Mouse (Mus musculus) MEL (cell line): ENCODE measurements around the gene Gm49378. TPM values are rescaled to one million over a fixed set of nuclear protein-coding genes. Genes with fewer than 3 reads are reported as not detected.
A peak's percentile ranks its signal among the peaks of the same experiment; 100 is the strongest.

ENCODE experiments used
- DNase-seq: peaks from one replicate; pipeline ENCODE4 v3.0.0; 2011; ENCODE audit warnings: low read depth, low spot score
- H3K27ac ChIP-seq: 2 replicates; pipeline ENCODE4 v1.5.1; 2012; ENCODE audit warnings: low read depth, mild to moderate bottlenecking, control low read depth, low read length, moderate library complexity; ENCODE audit not compliant: control insufficient read depth
- H3K27me3 ChIP-seq, 2 experiments: fragments of 150-350 bp in 1 of 2; sonication (generic) in 1 of 2; 2 replicates each; pipeline ENCODE4 v1.6.1; 2012; ENCODE audit warnings: low read length in 2 of 2, mild to moderate bottlenecking in 2 of 2, improper control_type of control experiment in 1 of 2, moderate library complexity in 1 of 2; ENCODE audit not compliant: insufficient read depth in 2 of 2, control insufficient read depth in 1 of 2
- H3K36me3 ChIP-seq, 2 experiments: 2 replicates each; pipeline ENCODE4 v1.6.1; 2012 to 2014; ENCODE audit warnings: low read length in 2 of 2, improper control_type of control experiment in 1 of 2, inconsistent platforms in 1 of 2, mild to moderate bottlenecking in 1 of 2; ENCODE audit not compliant: insufficient read depth in 2 of 2, control insufficient read depth in 1 of 2
- H3K4me1 ChIP-seq, 2 experiments: fragments of 150-350 bp in 1 of 2; sonication (generic) in 1 of 2; 2 replicates each; pipeline ENCODE4 v1.6.1; 2012; ENCODE audit warnings: low read length in 2 of 2, improper control_type of control experiment in 1 of 2, mild to moderate bottlenecking in 1 of 2; ENCODE audit not compliant: insufficient read depth in 2 of 2, control insufficient read depth in 1 of 2
- H3K4me3 ChIP-seq, 2 experiments: fragments of 150-350 bp in 1 of 2; sonication (generic) in 1 of 2; 2 replicates each; pipeline ENCODE4 v1.5.1; 2012; ENCODE audit warnings: low read depth in 2 of 2, low read length in 2 of 2, mild to moderate bottlenecking in 2 of 2, moderate library complexity in 2 of 2, control low read depth in 1 of 2, improper control_type of control experiment in 1 of 2; ENCODE audit not compliant: control insufficient read depth in 1 of 2, insufficient read depth in 1 of 2
- H3K79me2 ChIP-seq: 2 replicates; pipeline ENCODE4 v1.6.1; 2012; ENCODE audit warnings: mild to moderate bottlenecking, low read length, moderate library complexity; ENCODE audit not compliant: control insufficient read depth, poor library complexity, insufficient read depth
- H3K9ac ChIP-seq: 2 replicates; pipeline ENCODE4 v1.6.1; 2012; ENCODE audit warnings: low read depth, mild to moderate bottlenecking, control low read depth, low read length, moderate library complexity; ENCODE audit not compliant: control insufficient read depth, poor library complexity, severe bottlenecking
- H3K9me3 ChIP-seq: fragments of 150-350 bp; sonication (generic); replicated peaks from 2 replicates; pipeline ENCODE4 v1.6.1; 2012; ENCODE audit warnings: mild to moderate bottlenecking, low read length, improper control_type of control experiment, moderate library complexity; ENCODE audit not compliant: insufficient read depth
- CHD1 ChIP-seq: IDR thresholded peaks from 2 replicates; pipeline ENCODE4 v1.6.1; 2012; ENCODE audit warnings: low read depth, mild to moderate bottlenecking, inconsistent platforms, low read length, improper control_type of control experiment
- CHD2 ChIP-seq: IDR thresholded peaks from 2 replicates; pipeline ENCODE4 v1.6.1; 2011; ENCODE audit warnings: low read length, improper control_type of control experiment
- CTCF ChIP-seq, 3 experiments: IDR thresholded peaks in 2 of 3; conservative IDR thresholded peaks in 1 of 3; 2 replicates each; pipeline ENCODE4 v1.5.1; 2011 to 2012; ENCODE audit warnings: low read length in 3 of 3, low read depth in 2 of 3, mild to moderate bottlenecking in 2 of 3, improper control_type of control experiment in 1 of 3, inconsistent platforms in 1 of 3, mixed read lengths in 1 of 3, moderate library complexity in 1 of 3; ENCODE audit not compliant: control insufficient read depth in 1 of 3, insufficient read depth in 1 of 3, poor library complexity in 1 of 3, severe bottlenecking in 1 of 3
- E2F4 ChIP-seq: IDR thresholded peaks from 2 replicates; pipeline ENCODE4 v1.6.1; 2011; ENCODE audit warnings: low read depth, low read length, improper control_type of control experiment, borderline replicate concordance
- ELF1 ChIP-seq: IDR thresholded peaks from 2 replicates; pipeline ENCODE4 v1.6.1; 2014; ENCODE audit warnings: low read depth, mild to moderate bottlenecking, inconsistent platforms, low read length, improper control_type of control experiment, moderate library complexity
- EP300 ChIP-seq, 2 experiments: IDR thresholded peaks; 2 replicates each; pipeline ENCODE4 v1.6.1; 2011; ENCODE audit warnings: improper control_type of control experiment in 2 of 2, low read length in 2 of 2, low read depth in 1 of 2, mild to moderate bottlenecking in 1 of 2
- ETS1 ChIP-seq: IDR thresholded peaks from 2 replicates; pipeline ENCODE4 v1.6.1; 2012; ENCODE audit warnings: low read depth, mild to moderate bottlenecking, inconsistent platforms, low read length, improper control_type of control experiment, moderate library complexity
- GABPA ChIP-seq: IDR thresholded peaks from 2 replicates; pipeline ENCODE4 v1.6.1; 2012; ENCODE audit warnings: low read depth, mild to moderate bottlenecking, inconsistent platforms, low read length, improper control_type of control experiment, moderate library complexity
- GATA1 ChIP-seq: IDR thresholded peaks from 2 replicates; pipeline ENCODE4 v1.6.1; 2011; ENCODE audit warnings: low read depth, low read length, improper control_type of control experiment
- HCFC1 ChIP-seq: IDR thresholded peaks from 2 replicates; pipeline ENCODE4 v1.6.1; 2012; ENCODE audit warnings: low read depth, mild to moderate bottlenecking, inconsistent platforms, low read length, improper control_type of control experiment, moderate library complexity
- KAT2A ChIP-seq: conservative IDR thresholded peaks from 2 replicates; pipeline ENCODE4 v1.6.1; 2012; ENCODE audit warnings: low read depth, low read length, improper control_type of control experiment, inconsistent platforms
- MAFK ChIP-seq: IDR thresholded peaks from 2 replicates; pipeline ENCODE4 v1.6.1; 2011; ENCODE audit warnings: low read depth, mild to moderate bottlenecking, low read length, improper control_type of control experiment, borderline replicate concordance
- MAX ChIP-seq: IDR thresholded peaks from 2 replicates; pipeline ENCODE4 v1.6.1; 2011; ENCODE audit warnings: low read length, improper control_type of control experiment
- MAZ ChIP-seq: IDR thresholded peaks from 2 replicates; pipeline ENCODE4 v1.6.1; 2012; ENCODE audit warnings: low read depth, mild to moderate bottlenecking, inconsistent platforms, low read length, improper control_type of control experiment
- MYB ChIP-seq: IDR thresholded peaks from 2 replicates; pipeline ENCODE4 v1.6.1; 2011; ENCODE audit warnings: mild to moderate bottlenecking, low read depth, low read length, improper control_type of control experiment
- MYC ChIP-seq: IDR thresholded peaks from 2 replicates; pipeline ENCODE4 v1.6.1; 2011; ENCODE audit warnings: low read depth, mild to moderate bottlenecking, low read length, improper control_type of control experiment, moderate library complexity
- NELFE ChIP-seq: IDR thresholded peaks from 2 replicates; pipeline ENCODE4 v1.6.1; 2011; ENCODE audit warnings: low read depth, low read length, improper control_type of control experiment
- NRF1 ChIP-seq: IDR thresholded peaks from 2 replicates; pipeline ENCODE4 v1.6.1; 2014; ENCODE audit warnings: low read depth, mild to moderate bottlenecking, inconsistent platforms, low read length, improper control_type of control experiment, moderate library complexity; ENCODE audit not compliant: poor library complexity, insufficient read depth, severe bottlenecking
- POLR2A ChIP-seq, 2 experiments: IDR thresholded peaks; 2 replicates each; pipeline ENCODE4 v1.6.1; 2011 to 2012; ENCODE audit warnings: low read length in 2 of 2, mild to moderate bottlenecking in 2 of 2, control low read depth in 1 of 2, improper control_type of control experiment in 1 of 2, low read depth in 1 of 2, moderate library complexity in 1 of 2; ENCODE audit not compliant: control insufficient read depth in 1 of 2, insufficient read depth in 1 of 2, poor library complexity in 1 of 2
- POLR2AphosphoS2 ChIP-seq: IDR thresholded peaks from 2 replicates; pipeline ENCODE4 v1.6.1; 2011; ENCODE audit warnings: low read length, improper control_type of control experiment
- RAD21 ChIP-seq: IDR thresholded peaks from 2 replicates; pipeline ENCODE4 v1.6.1; 2011; ENCODE audit warnings: mild to moderate bottlenecking, low read depth, low read length, improper control_type of control experiment
- RCOR1 ChIP-seq: IDR thresholded peaks from 2 replicates; pipeline ENCODE4 v1.6.1; 2012; ENCODE audit warnings: low read depth, mild to moderate bottlenecking, inconsistent platforms, low read length, improper control_type of control experiment
- SIN3A ChIP-seq: IDR thresholded peaks from 2 replicates; pipeline ENCODE4 v1.6.1; 2012; ENCODE audit warnings: low read length, improper control_type of control experiment, inconsistent platforms
- SMC3 ChIP-seq: IDR thresholded peaks from 2 replicates; pipeline ENCODE4 v1.6.1; 2011; ENCODE audit warnings: low read depth, low read length, improper control_type of control experiment
- TAL1 ChIP-seq: IDR thresholded peaks from 2 replicates; pipeline ENCODE4 v1.6.1; 2012; ENCODE audit warnings: mild to moderate bottlenecking, inconsistent platforms, low read length, moderate library complexity, mixed read lengths
- TBP ChIP-seq: IDR thresholded peaks from 2 replicates; pipeline ENCODE4 v1.8.0; 2011; ENCODE audit warnings: low read depth, low read length, improper control_type of control experiment
- TCF12 ChIP-seq: IDR thresholded peaks from 2 replicates; pipeline ENCODE4 v1.6.1; 2014; ENCODE audit warnings: low read depth, mild to moderate bottlenecking, inconsistent platforms, low read length, improper control_type of control experiment, moderate library complexity
- UBTF ChIP-seq: IDR thresholded peaks from 2 replicates; pipeline ENCODE4 v1.6.1; 2012; ENCODE audit warnings: low read depth, mild to moderate bottlenecking, inconsistent platforms, low read length, improper control_type of control experiment, moderate library complexity, borderline replicate concordance; ENCODE audit not compliant: insufficient read depth
- USF1 ChIP-seq: IDR thresholded peaks from 2 replicates; pipeline ENCODE4 v1.6.1; 2014; ENCODE audit warnings: low read depth, mild to moderate bottlenecking, inconsistent platforms, low read length, improper control_type of control experiment, moderate library complexity
- USF2 ChIP-seq, 2 experiments: IDR thresholded peaks; 2 replicates each; pipeline ENCODE4 v1.6.1; 2011 to 2012; ENCODE audit warnings: improper control_type of control experiment in 2 of 2, low read length in 2 of 2, borderline replicate concordance in 1 of 2, inconsistent platforms in 1 of 2, low read depth in 1 of 2, mild to moderate bottlenecking in 1 of 2; ENCODE audit not compliant: insufficient read depth in 1 of 2
- ZC3H11A ChIP-seq: IDR thresholded peaks from 2 replicates; pipeline ENCODE4 v1.6.1; 2012; ENCODE audit warnings: low read depth, mild to moderate bottlenecking, inconsistent platforms, low read length, improper control_type of control experiment
- ZKSCAN1 ChIP-seq: IDR thresholded peaks from 2 replicates; pipeline ENCODE4 v1.6.1; 2012; ENCODE audit warnings: low read depth, mild to moderate bottlenecking, inconsistent platforms, low read length, improper control_type of control experiment, moderate library complexity
- ZMIZ1 ChIP-seq: IDR thresholded peaks from 2 replicates; pipeline ENCODE4 v1.6.1; 2012; ENCODE audit warnings: low read depth, mild to moderate bottlenecking, inconsistent platforms, low read length, improper control_type of control experiment, moderate library complexity
- ZNF384 ChIP-seq: IDR thresholded peaks from 2 replicates; pipeline ENCODE4 v1.6.1; 2012; ENCODE audit warnings: low read depth, mild to moderate bottlenecking, inconsistent platforms, low read length, improper control_type of control experiment
- polyA plus RNA-seq, 2 experiments: library from polyadenylated mRNA; stranded (reverse) in 1 of 2; unstranded in 1 of 2; fragments of >175 nt in 1 of 2; fragments of >200 nt in 1 of 2; gene quantifications; 2 replicates each; pipeline versions ENCODE4 v1.2.1 to v1.2.4; 2012; ENCODE audit warnings: low replicate concordance in 2 of 2, low read depth in 1 of 2; ENCODE audit not compliant: insufficient read length in 2 of 2, insufficient read depth in 1 of 2, missing spikeins in 1 of 2
- total RNA-seq: library from RNA; depleted of rRNA; stranded (reverse); fragments of 300-350 nt; gene quantifications from 2 replicates; pipeline ENCODE4 v1.2.3, GENCODE M21; 2012

Gm49378 gene
- total and polyA plus RNA-seq, 3 experiments, result 4.6 TPM; not detected in 2

GRCm38 (mm10) chr14:55591331-55591891 lies 46.3 kb downstream of the Gm49378 start, which contains the start of gene Rnf31:
Gene Rnf31, plus strand, starts transcription at chr14:55591708.
- Histone ChIP-seq H3K4me1 (peaks cover 3 to 35% of the 10 kb centered on the region in 2 experiments), H3K36me3 (peaks cover 3 to 22% of the 10 kb centered on the region in 2 experiments; a peak in 3 of 4 replicates), H3K79me2 (peaks cover 24% of the 10 kb centered on the region), H3K9me3 (no peaks in the 10 kb centered on the region), H3K9ac (peak within 1 kb of the TSS; percentile 82), H3K27ac (peak within 1 kb of the TSS; percentile 86), H3K27me3 (no peaks in the 10 kb centered on the region), H3K4me3 (peak within 1 kb of the TSS; percentile 80 to 94)
- peak; percentile 98 for DNase-seq
- TF ChIP-seq ZC3H11A (no peak), ETS1 (peak; percentile 43), POLR2A (IDR thresholded peaks at IDR 0.05; ENCODE audit: control insufficient read depth in 1 of 2, insufficient read depth in 1 of 2, low read depth in 1 of 2, low read length in 2 of 2, poor library complexity in 1 of 2) (peak in 1 of 2 experiments; percentile 68; a peak in 3 of 4 replicates), ELF1 (peak; percentile 90), RAD21 (no peak), USF1 (no peak), GABPA (no peak), MAFK (no peak), HCFC1 (peak; percentile 81), UBTF (no peak), MYC (peak; percentile 28; the same call in 1 of the 2 replicates), CTCF (IDR thresholded peaks at IDR 0.05 in 2 of 3, conservative IDR thresholded peaks at IDR 0.05 in 1 of 3; ENCODE audit: control insufficient read depth in 1 of 3, insufficient read depth in 1 of 3, low read depth in 2 of 3, low read length in 3 of 3, poor library complexity in 1 of 3, severe bottlenecking in 1 of 3) (no peak), TCF12 (peak; percentile 43; the same call in 1 of the 2 replicates), GATA1 (no peak), TAL1 (no peak), NRF1 (peak; percentile 38; the same call in 1 of the 2 replicates), CHD2 (no peak), ZMIZ1 (no peak), SIN3A (peak; percentile 54; the same call in 1 of the 2 replicates), SMC3 (no peak), MYB (no peak), EP300 (IDR thresholded peaks at IDR 0.05; ENCODE audit: low read depth in 1 of 2, low read length in 2 of 2) (no peak), E2F4 (no peak; the same call in 1 of the 2 replicates), MAZ (0 out of 2 replicates have a peak, but pooled peaks have one; percentile 34), ZKSCAN1 (no peak), CHD1 (no peak), TBP (peak; percentile 41; the same call in 1 of the 2 replicates), RCOR1 (no peak), USF2 (IDR thresholded peaks at IDR 0.05; ENCODE audit: borderline replicate concordance in 1 of 2, insufficient read depth in 1 of 2, low read depth in 1 of 2, low read length in 2 of 2) (no peak), NELFE (peak; percentile 70), POLR2AphosphoS2 (peak; percentile 26; the same call in 1 of the 2 replicates), ZNF384 (no peak), KAT2A (peak; percentile 62; the same call in 1 of the 2 replicates), MAX (peak; percentile 18)
